8 mouse cellular contexts compared by ENCODE assay signal in genomic region chr10:121689591-121690314, GRCm38 (mm10). TPM values are rescaled to one million over a fixed set of nuclear protein-coding genes. Genes with fewer than 3 reads are reported as not detected.
A peak's percentile ranks its signal among the peaks of the same experiment; 100 is the strongest.
DNase-seq lines count a peak whose midpoint lies in the region; ATAC-seq lines count a peak whose summit lies in the region.

No protein-coding gene starts in this region.

- 17% methylated on average over 15 of the region's 15 CpGs for WGBS in hindbrain, embryonic 13.5 days
- 11% methylated on average over 15 of the region's 15 CpGs for WGBS in lung, embryonic 16.5 days

- no peak overlapping the region for H3K4me3 ChIP-seq in hindbrain, embryonic 13.5 days
- H3K4me3 ChIP-seq in lung, embryonic 16.5 days (ENCODE audit: low read length), result no peak overlapping the region

- no peak overlapping the region for H3K9ac ChIP-seq in hindbrain, embryonic 13.5 days
- no peak overlapping the region for H3K9ac ChIP-seq in lung, embryonic 16.5 days (ENCODE audit: low read length)

- no peaks in the 10 kb centered on the region for H3K36me3 ChIP-seq in hindbrain, embryonic 13.5 days
- H3K36me3 ChIP-seq in lung, embryonic 16.5 days (ENCODE audit: control insufficient read depth, insufficient read depth, low read length), result no peaks in the 10 kb centered on the region

- peak; percentile 83 for ATAC-seq in hindbrain, embryonic 13.5 days (ENCODE audit: low FRiP score)
- ATAC-seq in lung, embryonic 16.5 days (ENCODE audit: low read depth), result peak; percentile 81

- H3K9me3 ChIP-seq in hindbrain, embryonic 13.5 days, result no peaks in the 10 kb centered on the region
- H3K9me3 ChIP-seq in lung, embryonic 16.5 days (ENCODE audit: control insufficient read depth, low read length), result no peaks in the 10 kb centered on the region; the same call in 1 of the 2 replicates

- no peak overlapping the region for H3K27ac ChIP-seq in hindbrain, embryonic 13.5 days
- H3K27ac ChIP-seq in lung, embryonic 16.5 days (ENCODE audit: low read length), result no peak overlapping the region

- peaks cover 3% of the 10 kb centered on the region; the same call in 1 of the 2 replicates for H3K4me1 ChIP-seq in hindbrain, embryonic 13.5 days (replicated peaks)
- no peaks in the 10 kb centered on the region for H3K4me1 ChIP-seq in lung, embryonic 16.5 days (replicated peaks; ENCODE audit: control insufficient read depth, insufficient read depth, low read length)

- peak; percentile 70 for DNase-seq in WW6 (ENCODE audit: low read depth, low spot score)
- DNase-seq in cerebellum, postnatal 10 days, result peak; percentile 82 to 83
- peak; percentile 57 to 72 for DNase-seq in frontal cortex, postnatal 10 days (ENCODE audit: low spot score in 2 of 2)
- peak; percentile 64 for DNase-seq in layer of hippocampus, adult 9-11 months
- peak; percentile 77 for DNase-seq in ovary, postnatal 14 days (ENCODE audit: low spot score)
- DNase-seq in urinary bladder, postnatal 4 days (ENCODE audit: low spot score in 2 of 2), result peak; percentile 67 to 87

- H3K4me2 ChIP-seq in hindbrain, embryonic 13.5 days, result 0 out of 2 replicates have a peak overlapping the region, but pooled peaks have one; percentile 7
- H3K4me2 ChIP-seq in lung, embryonic 16.5 days (ENCODE audit: low read depth, low read length), result no peak overlapping the region

- H3K27me3 ChIP-seq in hindbrain, embryonic 13.5 days, result no peaks in the 10 kb centered on the region
- peaks cover 3% of the 10 kb centered on the region; the same call in 1 of the 2 replicates for H3K27me3 ChIP-seq in lung, embryonic 16.5 days (ENCODE audit: control insufficient read depth, insufficient read depth, low read depth, low read length)

RNA-seq across cellular contexts. Expression of gene D930020B18Rik, which starts 48.4 kb away (rescaled TPM):
- polyA plus RNA-seq in hindbrain, embryonic 13.5 days (2015; fragmentation: Nextera tagmentation; extraction: Ambion mirVana), result 0.17 and 0.22 TPM in 2 replicates
- 0.30 and 0.38 TPM in 2 replicates for polyA plus RNA-seq in lung, embryonic 16.5 days (2015; fragmentation: Nextera tagmentation; extraction: Ambion mirVana)

RNA-seq across cellular contexts. Expression of gene BC048403, which starts 50.0 kb away (rescaled TPM):
- 1.4 and 1.8 TPM in 2 replicates for polyA plus RNA-seq in hindbrain, embryonic 13.5 days (2015; fragmentation: Nextera tagmentation; extraction: Ambion mirVana)
- polyA plus RNA-seq in lung, embryonic 16.5 days (2015; fragmentation: Nextera tagmentation; extraction: Ambion mirVana), result 2.5 and 2.7 TPM in 2 replicates
